Mouse (Mus musculus) gastrocnemius, adult 18-20 months (tissue): Measurements from ENCODE around the gene Fbxo39. TPM values are rescaled to one million over a fixed set of nuclear protein-coding genes. Genes with fewer than 3 reads are reported as not detected.
"Not testable (repeated sequence)": the region's sequence is repeated elsewhere in the genome, so short reads cannot be mapped to it uniquely, and the experiment has no call there.

Experiments used
- DNase-seq: peaks from one replicate; pipeline ENCODE4 v3.0.0; 2021; ENCODE audit warnings: low spot score
- total RNA-seq, 2 experiments: library from RNA; stranded (reverse); gene quantifications; 2 replicates each; pipeline ENCODE4 v1.2.3; 2021

Gene Fbxo39
- total RNA-seq, 2 experiments from 2014 or later: not detected

DNA sequence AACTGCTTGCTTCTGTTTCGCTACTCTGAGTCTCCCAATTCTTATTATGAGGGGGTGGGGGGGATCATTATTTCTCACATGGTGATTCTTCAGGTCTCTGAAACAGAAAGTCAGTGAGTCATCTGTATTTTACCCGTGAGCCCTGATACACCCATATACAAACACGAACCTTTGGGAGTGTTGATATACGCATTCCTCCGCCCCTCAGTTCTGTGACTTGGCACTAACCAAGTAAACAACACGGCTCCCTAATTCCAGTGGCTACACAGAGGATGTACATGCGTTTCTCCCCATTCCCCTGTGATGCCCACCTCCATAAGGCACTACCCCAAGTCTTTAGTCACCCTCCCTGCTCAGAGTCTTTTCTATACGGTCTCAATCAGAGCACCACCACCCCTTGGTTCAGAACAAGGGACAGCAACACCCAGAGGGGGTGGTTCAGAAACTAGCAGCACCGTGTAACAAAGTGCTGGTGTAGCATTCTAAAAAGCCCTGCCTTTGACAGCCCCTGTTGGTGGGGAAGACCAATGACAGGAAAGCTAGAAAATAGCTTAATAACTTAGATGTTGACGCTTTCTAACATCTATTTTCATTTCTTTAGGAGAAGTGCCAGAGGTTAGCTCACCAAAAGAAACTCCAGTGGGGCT, 2.8 kb upstream of the Fbxo39 start:
- DNase-seq: no peak

DNA sequence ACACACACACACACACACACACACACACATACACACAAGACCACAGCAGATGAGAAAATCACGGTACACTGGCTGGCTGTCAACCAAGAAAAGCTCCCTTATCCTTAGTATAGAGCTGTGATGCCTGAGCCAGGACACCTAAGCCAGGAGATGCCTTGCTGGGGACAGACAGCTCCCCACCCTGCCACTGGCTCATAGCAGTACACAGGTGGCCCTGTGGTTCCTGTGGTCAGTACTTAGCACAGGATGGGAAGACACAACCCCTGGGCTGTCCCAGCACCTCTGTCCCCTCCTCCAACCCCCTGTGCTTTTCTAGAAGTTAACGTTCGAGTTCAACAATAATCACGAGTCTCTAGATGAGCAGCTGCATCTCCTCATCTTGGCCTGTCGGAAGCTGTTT, 3.8 kb downstream of the Fbxo39 start:
- DNase-seq: no peak

GRCm38 (mm10) chr11:72324431-72324830, 10.2 kb downstream of the Fbxo39 start:
- no peak for DNase-seq

DNA sequence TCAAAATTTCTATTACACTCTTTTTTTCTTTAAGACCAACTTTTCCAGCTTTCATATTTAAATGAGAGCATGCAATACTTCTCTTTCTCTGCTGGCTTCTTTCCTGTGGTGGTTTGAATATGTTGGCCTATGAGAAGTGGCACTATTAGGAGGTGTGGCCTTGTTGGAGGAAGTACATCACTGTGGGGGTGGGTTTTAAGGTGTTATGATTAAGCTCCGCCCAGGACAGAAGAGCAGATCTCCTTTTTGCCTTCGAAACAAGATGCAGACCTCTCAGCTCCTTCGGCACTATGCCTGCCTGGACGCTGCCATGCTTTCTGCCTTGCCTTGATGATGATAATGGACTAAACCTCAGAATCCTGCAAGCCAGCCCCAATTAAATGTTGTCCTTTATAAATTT, 11.5 kb downstream of the Fbxo39 start:
- no peak for DNase-seq

DNA sequence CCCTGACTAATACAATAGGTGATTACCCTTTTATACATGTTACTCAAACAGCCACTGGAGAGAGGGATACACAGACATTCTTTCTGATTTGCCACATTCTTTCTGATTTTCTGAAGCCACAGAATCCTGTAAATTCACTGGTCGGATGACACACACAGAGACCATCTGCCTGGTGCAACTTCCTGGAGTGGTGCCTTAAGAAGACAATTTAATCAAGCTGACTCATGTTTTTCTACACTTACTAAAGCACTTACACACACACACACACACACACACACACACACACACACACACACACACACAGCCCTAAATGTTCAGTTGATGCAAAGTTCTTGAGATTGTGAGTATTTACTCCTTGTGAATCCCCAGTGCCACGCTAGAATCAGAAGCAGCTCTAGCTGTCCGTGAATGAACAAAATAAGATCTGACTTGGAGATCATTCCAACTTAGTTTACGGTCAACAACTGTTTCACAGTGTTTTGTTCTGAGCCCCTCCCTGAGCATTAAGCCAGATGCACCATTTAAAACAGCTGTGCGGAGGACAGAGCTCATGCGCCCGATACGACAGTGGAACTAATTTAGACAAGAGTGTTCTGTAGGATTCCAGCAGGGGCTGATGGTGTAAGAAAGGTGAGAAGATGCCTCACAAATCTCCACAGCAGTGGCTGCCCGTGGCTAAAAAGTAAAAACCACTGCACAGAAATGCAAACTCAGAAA, 18.9 kb downstream of the Fbxo39 start:
- no peak for DNase-seq

- DNase-seq: no peak
Measured at GRCm38 (mm10) chr11:72334653-72335052, 20.4 kb downstream of the Fbxo39 start.

DNA sequence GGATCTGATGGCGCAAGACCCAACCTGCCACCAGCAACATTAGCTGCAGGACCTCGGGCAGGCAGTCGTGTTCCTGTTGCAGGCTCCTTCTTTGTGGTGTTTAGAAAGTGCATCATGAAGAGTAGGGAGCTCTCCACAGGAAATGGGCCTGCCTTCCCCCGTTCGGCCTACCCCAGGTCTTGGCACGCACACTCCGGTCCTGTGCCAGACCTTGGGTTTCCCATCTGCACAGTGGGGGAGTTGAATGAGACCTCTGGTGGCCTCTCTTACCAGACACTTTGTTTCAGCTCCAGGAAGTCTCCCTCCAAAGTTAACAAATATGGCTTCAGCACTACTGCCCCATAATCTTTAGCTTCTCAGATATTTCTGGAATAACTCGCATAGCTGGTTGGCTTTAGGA, 22.5 kb downstream of the Fbxo39 start:
- DNase-seq: no peak

DNA sequence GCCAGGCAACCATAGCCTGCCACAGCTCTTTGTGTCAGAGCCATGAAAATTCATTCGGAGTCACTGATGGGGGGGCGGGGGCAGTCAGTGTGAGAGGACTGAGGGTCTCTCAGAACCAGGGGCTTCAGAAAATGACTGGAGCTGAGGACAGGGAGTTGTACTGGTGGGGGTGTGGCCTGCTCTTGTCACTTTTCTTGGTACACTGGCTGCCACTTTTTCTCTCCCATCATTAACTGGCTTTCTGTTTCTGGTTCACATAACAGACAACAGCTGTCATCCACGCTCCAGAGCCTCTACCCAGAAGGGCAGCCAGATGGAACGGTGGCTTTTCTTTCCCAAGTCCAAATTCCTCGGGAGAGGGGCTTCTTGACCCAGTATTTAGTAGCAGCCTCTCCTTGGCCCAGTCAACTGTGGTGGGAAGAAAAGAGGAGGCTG, 24.2 kb downstream of the Fbxo39 start:
- no peak for DNase-seq

DNA sequence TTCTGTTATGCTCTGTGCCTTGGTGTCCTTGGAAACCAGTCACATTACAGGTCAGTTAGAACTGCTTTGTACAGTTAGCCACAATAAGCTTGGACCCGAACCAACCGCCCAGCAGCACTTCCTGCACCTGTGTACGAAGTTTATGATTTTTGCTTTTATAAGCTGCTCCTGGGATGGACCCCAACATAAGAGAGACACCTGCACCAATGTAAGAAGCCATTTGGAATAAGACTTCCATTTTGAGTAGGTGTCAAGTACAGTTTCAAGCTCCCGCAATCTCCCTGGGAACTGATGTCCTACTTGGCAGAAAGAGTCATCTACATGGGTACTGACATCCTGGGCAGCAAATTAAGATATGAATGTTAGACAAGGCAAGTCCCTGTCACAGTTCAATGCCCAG, 25.5 kb downstream of the Fbxo39 start:
- no peak for DNase-seq

DNA sequence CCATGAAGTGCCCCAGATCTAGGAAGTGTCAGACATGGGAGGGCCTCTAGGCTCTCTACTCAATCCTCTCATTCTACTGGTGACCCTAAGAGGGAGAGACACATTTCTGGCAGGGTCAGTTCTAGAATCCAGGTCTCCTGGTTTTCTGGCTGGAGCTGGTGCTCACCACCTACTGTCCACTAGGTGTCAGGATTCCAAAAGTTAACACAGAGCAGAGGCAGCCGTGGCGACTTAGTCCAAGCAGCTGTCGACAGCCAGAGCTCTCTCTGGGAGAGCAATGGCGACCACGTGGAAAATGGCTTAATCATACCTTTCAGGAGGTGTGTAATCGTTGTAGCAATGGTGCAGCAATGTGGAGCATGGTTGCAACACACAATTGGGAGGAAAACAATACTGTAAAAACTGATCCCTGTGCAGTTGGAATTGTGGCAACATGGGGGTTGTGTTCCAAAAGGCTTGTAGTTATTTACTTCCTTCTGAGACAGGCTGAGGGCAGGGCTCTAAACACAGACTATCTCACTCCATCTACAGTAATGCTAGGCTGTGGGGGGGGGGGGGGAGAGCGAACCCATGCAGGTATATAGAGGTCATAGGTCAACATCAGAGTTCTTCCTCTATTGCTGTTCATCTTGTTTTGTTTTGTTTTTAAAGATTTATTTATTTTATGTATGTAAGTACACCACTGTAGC, 28.4 kb downstream of the Fbxo39 start:
- DNase-seq: peak; percentile 78

- DNase-seq: not testable (repeated sequence)
Measured at GRCm38 (mm10) chr11:72343238-72343625, 29.0 kb downstream of the Fbxo39 start.

- peak; percentile 72 for DNase-seq
Measured at GRCm38 (mm10) chr11:72343904-72344303, 29.7 kb downstream of the Fbxo39 start.

- DNase-seq: peak; percentile 43
Measured at GRCm38 (mm10) chr11:72344486-72344885, 30.2 kb downstream of the Fbxo39 start.

DNA sequence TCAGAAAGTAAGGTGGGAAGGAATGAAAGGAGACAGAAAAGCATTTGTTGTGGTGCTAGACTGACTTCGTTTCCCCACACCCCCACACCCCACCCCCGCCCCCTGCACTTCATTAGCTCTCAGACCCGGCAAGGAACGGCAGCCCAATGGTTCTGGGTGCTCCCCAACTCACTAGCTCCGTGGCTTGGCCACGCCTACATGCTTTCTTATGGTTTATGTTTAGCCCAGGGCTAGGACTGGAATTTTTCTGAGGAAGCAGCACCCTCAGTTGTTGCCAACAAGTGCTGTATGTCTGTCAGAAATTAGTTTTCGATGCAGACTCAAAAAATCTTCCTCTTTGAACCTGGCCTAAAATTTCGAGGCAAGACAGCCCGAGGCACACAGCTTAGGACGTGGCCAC, 34.3 kb downstream of the Fbxo39 start:
- DNase-seq: no peak

DNA sequence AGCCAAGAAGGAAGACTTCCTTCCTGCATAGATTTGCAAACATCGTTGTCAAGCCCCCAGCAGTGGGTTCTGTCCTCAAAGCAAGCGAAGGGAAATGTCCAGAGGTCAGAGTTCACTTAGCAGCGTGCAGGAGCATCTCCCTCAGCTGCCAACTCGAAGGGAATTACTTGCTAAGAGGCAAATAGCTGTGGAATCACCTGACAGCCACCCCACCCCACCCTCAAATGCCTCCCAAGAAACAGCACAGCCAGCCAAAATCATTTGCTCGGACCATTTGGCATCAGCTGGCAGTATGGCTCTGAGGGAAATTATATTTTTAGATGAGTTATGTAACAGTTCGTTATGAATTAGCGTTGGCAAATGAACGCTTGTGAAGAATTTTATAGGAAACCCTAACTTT, 34.8 kb downstream of the Fbxo39 start:
- peak; percentile 52 for DNase-seq

DNA sequence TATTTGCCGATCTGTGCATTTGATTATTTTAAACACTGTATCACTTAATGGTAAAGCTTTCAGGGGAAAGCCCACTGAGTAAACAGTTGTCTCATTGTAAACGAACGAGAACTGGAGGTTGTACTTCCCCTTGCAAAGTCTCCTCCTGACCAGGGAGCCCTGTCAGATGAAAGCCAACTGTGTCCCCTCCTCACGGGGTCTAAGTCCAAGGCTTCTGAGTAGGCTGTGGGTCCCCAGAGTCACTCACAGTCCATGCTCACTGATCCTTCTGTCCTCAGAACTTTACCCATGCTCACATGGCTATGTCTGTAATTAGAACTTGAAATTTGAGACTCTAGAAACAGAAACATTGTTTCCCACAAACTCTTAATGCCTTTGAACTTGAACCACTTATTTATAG, 35.4 kb downstream of the Fbxo39 start:
- DNase-seq: no peak

- no peak for DNase-seq
Measured at GRCm38 (mm10) chr11:72352272-72352671, 38.0 kb downstream of the Fbxo39 start.

- DNase-seq: no peak
Measured at GRCm38 (mm10) chr11:72353186-72353585, 38.9 kb downstream of the Fbxo39 start.

DNA sequence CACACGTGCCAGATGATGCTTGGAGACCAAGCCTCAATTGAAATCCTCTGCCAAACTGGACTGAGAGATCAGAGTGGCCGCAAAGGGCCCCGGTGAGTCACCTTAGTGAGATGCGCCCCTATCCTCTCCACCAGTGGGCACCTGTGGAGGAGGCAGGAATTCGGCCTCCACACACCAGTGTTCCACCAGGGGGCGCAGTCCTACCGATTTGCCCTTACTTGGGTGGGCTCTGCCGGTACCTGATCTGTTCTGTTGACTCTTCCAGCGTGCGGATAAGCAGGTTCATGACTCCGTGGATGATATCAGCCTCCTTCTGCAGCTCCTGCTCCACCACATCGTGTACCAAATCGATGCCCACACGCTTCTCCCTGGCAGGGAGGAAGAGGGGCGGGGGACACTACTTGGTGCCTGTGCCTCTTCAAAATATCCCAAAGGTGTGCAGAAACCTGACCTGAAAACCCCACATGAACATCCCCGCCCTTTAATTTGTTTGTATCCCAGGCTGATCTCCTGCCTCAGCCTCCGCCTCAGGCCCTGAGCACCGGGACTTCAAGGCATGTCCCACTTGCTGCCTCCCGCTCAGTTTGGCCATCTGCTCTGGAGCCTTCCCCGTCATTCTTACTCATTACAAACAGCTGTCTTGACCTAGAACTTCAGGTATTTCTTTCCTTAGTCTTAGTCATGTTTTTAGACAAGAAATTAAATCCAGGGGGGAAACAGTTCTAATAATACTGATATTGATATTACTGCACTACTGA, 40.9 kb downstream of the Fbxo39 start:
- DNase-seq: peak; percentile 84

DNA sequence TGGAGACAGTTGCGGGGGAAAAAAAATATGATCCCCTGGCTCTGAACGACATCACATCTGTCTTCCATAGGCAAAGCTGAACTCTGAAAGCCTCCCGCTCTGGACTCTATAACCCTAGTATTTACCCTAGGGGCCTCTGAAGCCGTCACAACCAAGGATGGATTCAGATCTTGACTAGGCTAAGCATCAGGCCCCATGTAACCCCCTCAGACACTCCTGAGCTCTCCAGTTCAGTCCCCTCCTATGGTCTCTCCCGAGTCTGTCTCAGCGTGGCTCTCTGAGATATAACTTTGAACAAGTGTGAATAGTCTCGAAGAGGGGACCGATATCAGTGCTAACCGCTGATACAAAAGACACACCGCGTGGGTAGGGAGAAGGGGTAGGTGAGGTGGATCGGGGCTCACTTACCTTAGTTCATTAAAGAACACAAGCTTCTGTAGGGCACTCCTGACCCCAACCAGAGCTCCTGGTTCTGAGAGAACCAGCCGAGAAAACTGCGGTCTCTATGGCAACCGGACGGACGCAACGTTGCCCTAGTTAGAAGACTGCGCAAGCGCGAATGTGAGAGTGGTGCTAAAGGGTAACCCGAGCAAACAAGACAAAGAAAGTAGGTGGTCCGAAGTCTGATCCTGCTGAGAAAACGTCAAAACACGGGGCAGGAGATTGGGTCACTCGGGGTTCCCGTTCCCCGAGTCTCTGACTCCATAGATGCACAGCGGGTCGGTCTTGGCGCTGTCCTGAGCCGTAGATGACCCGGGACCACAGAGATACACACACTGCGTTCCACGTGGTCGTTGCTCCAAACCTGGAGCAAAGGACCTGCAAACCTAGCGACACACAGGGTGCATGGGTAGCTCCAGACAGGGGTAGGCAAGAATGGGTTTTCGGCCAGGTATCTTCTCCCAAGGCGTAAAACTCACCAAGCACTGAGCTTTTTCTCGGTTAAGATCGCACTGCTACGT, 47.4 kb downstream of the Fbxo39 start:
- peak; percentile 39 for DNase-seq

DNA sequence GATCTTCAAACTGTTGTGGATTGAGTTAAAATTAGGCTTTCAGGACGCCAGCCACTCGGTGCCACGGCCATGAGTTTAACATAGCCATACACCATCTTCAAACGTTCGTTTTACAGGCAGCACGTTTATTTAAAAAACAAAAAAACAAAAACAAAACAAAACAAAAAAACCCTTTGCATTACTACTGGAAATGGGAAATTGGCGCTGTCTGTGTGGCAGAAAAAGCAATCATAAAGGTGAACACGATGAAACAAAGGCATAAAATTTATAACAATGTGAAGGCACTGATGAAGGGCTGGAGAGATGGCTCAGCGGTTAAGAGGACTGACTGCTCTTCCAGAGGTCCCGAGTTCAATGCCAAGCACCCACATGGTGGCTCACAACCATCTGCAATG, 48.1 kb downstream of the Fbxo39 start, which contains the start of gene Tekt1:
Gene Tekt1 (minus strand): TSS at position 96 of the 395 bp plus-strand sequence.
- no peak for DNase-seq
